Comparison of ENCODE assay signal across 8 mouse cellular contexts in the genomic region with DNA sequence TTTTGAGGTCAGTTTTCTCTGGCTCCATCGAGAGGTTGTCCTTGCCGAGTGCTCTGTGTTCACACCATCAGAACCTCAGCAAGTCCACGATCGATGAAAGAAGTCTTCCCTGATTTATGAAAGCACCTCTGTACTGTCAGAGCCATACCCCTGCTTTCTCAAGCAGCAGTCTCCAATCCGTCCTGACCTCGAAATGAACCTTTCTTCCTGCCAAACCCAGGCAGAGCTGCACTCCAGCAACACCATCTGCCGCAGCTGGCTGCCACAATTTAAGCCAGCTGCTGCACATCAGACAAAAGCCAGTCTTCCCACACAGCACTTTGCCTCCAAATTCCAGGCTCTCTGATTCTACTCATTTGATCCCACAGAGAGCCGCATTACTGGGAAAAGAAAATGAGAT. TPM values are rescaled to one million over a fixed set of nuclear protein-coding genes. Genes with fewer than 3 reads are reported as not detected.
DNase-seq lines count a peak whose midpoint lies in the region; ATAC-seq and TF ChIP-seq lines count a peak whose summit lies in the region.

No protein-coding gene starts in this region.

- no peak overlapping the region for H3K27ac ChIP-seq in hindbrain, embryonic 10.5 days
- H3K27ac ChIP-seq in hindbrain, embryonic 12.5 days, result no peak overlapping the region
- no peak overlapping the region for H3K27ac ChIP-seq in kidney, postnatal 0 days
- H3K27ac ChIP-seq in midbrain, embryonic 16.5 days (ENCODE audit: low read length), result no peak overlapping the region

- H3K27me3 ChIP-seq in hindbrain, embryonic 10.5 days (ENCODE audit: insufficient read depth, poor library complexity, severe bottlenecking), result no peaks in the 10 kb centered on the region
- H3K27me3 ChIP-seq in hindbrain, embryonic 12.5 days, result no peaks in the 10 kb centered on the region
- no peaks in the 10 kb centered on the region for H3K27me3 ChIP-seq in kidney, postnatal 0 days (ENCODE audit: insufficient read depth, low read length)
- no peaks in the 10 kb centered on the region for H3K27me3 ChIP-seq in midbrain, embryonic 16.5 days (ENCODE audit: control insufficient read depth, insufficient read depth, low read depth, low read length)

- no peak overlapping the region for H3K4me3 ChIP-seq in hindbrain, embryonic 10.5 days
- H3K4me3 ChIP-seq in hindbrain, embryonic 12.5 days, result no peak overlapping the region
- no peak overlapping the region for H3K4me3 ChIP-seq in kidney, postnatal 0 days (replicated peaks; ENCODE audit: low read depth, low read length)
- no peak overlapping the region for H3K4me3 ChIP-seq in midbrain, embryonic 16.5 days (ENCODE audit: low read depth, low read length)

- TF ChIP-seq CTCF in kidney, postnatal 0 days (IDR thresholded peaks at IDR 0.05; ENCODE audit: low read depth), result no peak

- ATAC-seq in hindbrain, embryonic 12.5 days (ENCODE audit: low FRiP score), result no peak
- peak; percentile 76 for ATAC-seq in kidney, postnatal 0 days (replicated peaks; ENCODE audit: low FRiP score, low read depth)
- ATAC-seq in midbrain, embryonic 16.5 days, result peak; percentile 51; the same call in 1 of the 2 replicates
- ATAC-seq in granulocyte monocyte progenitor cell, adult 5-6 weeks (replicated peaks; ENCODE audit: poor library complexity, severe bottlenecking), result no peak

- H3K36me3 ChIP-seq in hindbrain, embryonic 10.5 days, result no peaks in the 10 kb centered on the region
- H3K36me3 ChIP-seq in hindbrain, embryonic 12.5 days, result no peaks in the 10 kb centered on the region
- H3K36me3 ChIP-seq in kidney, postnatal 0 days (ENCODE audit: insufficient read depth, low read length), result no peaks in the 10 kb centered on the region
- H3K36me3 ChIP-seq in midbrain, embryonic 16.5 days (ENCODE audit: control insufficient read depth, insufficient read depth, low read length), result no peaks in the 10 kb centered on the region

- DNase-seq in hindbrain, embryonic 10.5 days (ENCODE audit: low spot score), result peak; percentile 52
- peak; percentile 10 for DNase-seq in adrenal gland, postnatal 25 days
- DNase-seq in gastrocnemius, postnatal 36 days, result peak; percentile 26 to 27
- peak; percentile 76 for DNase-seq in kidney, postnatal 0 days (ENCODE audit: low spot score)
- no peak for DNase-seq in cerebellum, postnatal 14 days

- H3K4me1 ChIP-seq in hindbrain, embryonic 10.5 days (replicated peaks), result peaks cover 10% of the 10 kb centered on the region
- H3K4me1 ChIP-seq in hindbrain, embryonic 12.5 days, result no peaks in the 10 kb centered on the region
- no peaks in the 10 kb centered on the region for H3K4me1 ChIP-seq in kidney, postnatal 0 days (replicated peaks; ENCODE audit: insufficient read depth, low read length)
- H3K4me1 ChIP-seq in midbrain, embryonic 16.5 days (ENCODE audit: control insufficient read depth, insufficient read depth, low read length), result no peaks in the 10 kb centered on the region

- whole genome bisulfite sequencing in hindbrain, embryonic 10.5 days, result 50% methylated on average over 8 of the region's 8 CpGs
- WGBS in hindbrain, embryonic 12.5 days, result 38% methylated on average over 8 of the region's 8 CpGs
- WGBS in kidney, postnatal 0 days, result 4% methylated on average over 8 of the region's 8 CpGs
- WGBS in midbrain, embryonic 16.5 days, result 56% methylated on average over 8 of the region's 8 CpGs

- H3K9ac ChIP-seq in hindbrain, embryonic 12.5 days, result no peak overlapping the region
- no peak overlapping the region for H3K9ac ChIP-seq in kidney, postnatal 0 days (ENCODE audit: low read depth, low read length)
- H3K9ac ChIP-seq in midbrain, embryonic 16.5 days (ENCODE audit: low read depth, low read length), result no peak overlapping the region

- H3K9me3 ChIP-seq in hindbrain, embryonic 10.5 days, result no peaks in the 10 kb centered on the region
- no peaks in the 10 kb centered on the region for H3K9me3 ChIP-seq in hindbrain, embryonic 12.5 days (replicated peaks)
- no peaks in the 10 kb centered on the region for H3K9me3 ChIP-seq in kidney, postnatal 0 days (replicated peaks; ENCODE audit: low read length)
- no peaks in the 10 kb centered on the region for H3K9me3 ChIP-seq in midbrain, embryonic 16.5 days (replicated peaks; ENCODE audit: control insufficient read depth, low read length, poor library complexity, severe bottlenecking)

- H3K4me2 ChIP-seq in hindbrain, embryonic 12.5 days (replicated peaks), result no peak overlapping the region
- H3K4me2 ChIP-seq in kidney, postnatal 0 days (ENCODE audit: low read length), result no peak overlapping the region
- no peak overlapping the region for H3K4me2 ChIP-seq in midbrain, embryonic 16.5 days (ENCODE audit: low read length)

- intact Hi-C loops in gastrocnemius, postnatal 36 days (cut with DNase I), result no loop called here

RNA-seq across cellular contexts. Expression of a gene that starts 15.2 kb away (rescaled TPM):
- polyA plus RNA-seq in hindbrain, embryonic 10.5 days (2016; fragmentation: Nextera tagmentation; extraction: Ambion mirVana), result 2.8 and 3.0 TPM in 2 replicates
- polyA plus RNA-seq in hindbrain, embryonic 12.5 days (2016; fragmentation: Nextera tagmentation; extraction: Ambion mirVana), result 4.0 and 5.1 TPM in 2 replicates
- total RNA-seq in adrenal gland, postnatal 25 days (2021), result 5.1 and 8.2 TPM in 2 replicates
- total RNA-seq in gastrocnemius, postnatal 36 days (2021), result 1 to 10 TPM; 3.6 to 4.0 TPM
- 3.2 and 4.0 TPM in 2 replicates for polyA plus RNA-seq in kidney, postnatal 0 days (2015; fragmentation: Nextera tagmentation; extraction: Ambion mirVana)
- polyA plus RNA-seq in midbrain, embryonic 16.5 days (2015; fragmentation: Nextera tagmentation; extraction: Ambion mirVana), result 2.3 and 2.5 TPM in 2 replicates
- not detected in 2 replicates for total RNA-seq in granulocyte monocyte progenitor cell, adult 5-6 weeks (2014; fragmentation: Nextera tagmentation)
- total RNA-seq in granulocyte monocyte progenitor cell, adult 5-6 weeks (2017), result 0.73 and 3.9 TPM in 2 replicates

Comparison
In these comparisons a context has a peak if more than half of its experiments do, and no peak if none do; other contexts are left out.
1. DNase-seq: peak in hindbrain, embryonic 10.5 days (single experiment), adrenal gland, postnatal 25 days (single experiment), gastrocnemius, postnatal 36 days (2 of 2) and kidney, postnatal 0 days (single experiment); none in cerebellum, postnatal 14 days (0 of 2).
2. ATAC-seq: peak in kidney, postnatal 0 days (single experiment) and midbrain, embryonic 16.5 days (single experiment); none in hindbrain, embryonic 12.5 days (single experiment) and granulocyte monocyte progenitor cell, adult 5-6 weeks (single experiment).